Mouse (Mus musculus) left cerebral cortex, postnatal 25 days (tissue): Measurements from ENCODE around the gene 1700049E17Rik2. TPM values are rescaled to one million over a fixed set of nuclear protein-coding genes. Genes with fewer than 3 reads are reported as not detected.
A peak's percentile ranks its signal among the peaks of the same experiment; 100 is the strongest.
"Not testable (repeated sequence)": the region's sequence is repeated elsewhere in the genome, so short reads cannot be mapped to it uniquely, and the experiment has no call there.

Experiments
- DNase-seq, 2 experiments: peaks; one replicate each; pipeline ENCODE4 v3.0.0; 2022; ENCODE audit warnings: low spot score in 2 of 2, mixed read lengths in 1 of 2
- intact Hi-C: fragments of 180-260 bp; cut with DNase I; formaldehyde crosslinking; loops from one replicate; pipeline ENCODE4 v1.15.1; 2025
- total RNA-seq, 2 experiments: library from RNA; stranded (reverse); gene quantifications; 2 replicates each; pipeline ENCODE4 v1.2.3; 2021

Gene 1700049E17Rik2
- under 1 TPM; 0.37 to 0.94 TPM for total RNA-seq

DNA sequence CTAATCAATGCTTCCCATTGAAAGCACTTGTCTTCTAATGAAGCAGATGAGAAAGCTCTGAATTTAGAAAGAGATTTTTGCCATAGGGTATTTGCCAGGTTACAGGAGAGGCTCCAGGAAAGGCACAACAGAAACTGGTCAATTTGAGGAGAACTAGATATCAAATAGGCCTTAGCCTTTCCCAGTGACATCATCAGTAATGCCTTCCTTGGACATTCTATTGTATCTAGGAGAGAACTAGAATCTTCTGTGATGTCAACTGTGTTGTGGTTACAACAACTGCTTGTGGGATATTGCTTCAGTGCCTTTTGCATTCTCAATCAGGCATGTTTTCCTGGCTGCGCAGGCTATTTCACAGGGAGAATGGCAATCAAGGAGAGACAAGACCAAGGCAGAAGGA is at the start of gene 1700049E17Rik2:
Gene 1700049E17Rik2 (plus strand): TSS at position 301 of the 400 bp plus-strand sequence.
- intact Hi-C loops, DNase-seq: not testable (repeated sequence)

DNA sequence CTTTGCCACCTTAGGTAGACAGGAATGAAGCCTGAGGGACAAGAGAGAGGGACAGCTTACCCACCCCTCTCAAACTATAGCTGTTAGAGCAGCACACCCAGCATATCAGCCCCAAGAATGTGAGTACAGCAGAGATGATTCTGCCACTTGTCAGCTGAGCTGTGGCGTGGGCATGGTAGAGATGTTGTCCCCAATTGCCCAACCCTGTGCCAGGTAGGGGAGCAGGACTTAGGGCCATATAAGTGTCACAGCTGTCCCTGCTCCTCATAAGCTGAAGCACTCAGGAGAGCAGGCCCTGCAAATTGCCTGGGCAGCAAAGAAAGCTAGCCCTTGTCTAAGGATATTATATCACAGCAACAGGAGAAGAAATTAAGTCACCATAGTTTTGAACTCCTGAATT is 48.3 kb upstream of the 1700049E17Rik2 start:
- DNase-seq, intact Hi-C loops: not testable (repeated sequence)

DNA sequence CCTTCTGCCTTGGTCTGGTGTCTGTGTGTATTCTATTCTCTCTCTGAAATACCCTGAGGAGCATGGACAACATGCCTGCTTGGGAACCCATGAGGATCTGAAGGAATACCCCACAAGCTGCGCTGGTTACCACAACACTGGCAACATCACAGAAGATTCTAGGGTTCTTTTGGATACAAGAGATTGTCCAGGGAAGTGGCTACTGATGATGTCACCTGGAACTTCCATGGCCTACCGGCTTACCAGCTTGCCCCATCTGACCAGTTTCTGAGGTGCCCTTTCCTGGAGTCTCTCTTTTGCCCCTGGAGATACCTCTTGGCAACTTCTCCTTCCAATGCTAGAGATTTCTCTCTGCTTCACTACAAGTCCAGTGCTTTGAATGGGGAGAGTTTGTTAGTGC is 17.5 kb upstream of the 1700049E17Rik2 start, which contains the start of gene Gm7970:
Gene Gm7970 (minus strand): TSS at position 101 of the 400 bp plus-strand sequence.
- DNase-seq, intact Hi-C loops: not testable (repeated sequence)

DNA sequence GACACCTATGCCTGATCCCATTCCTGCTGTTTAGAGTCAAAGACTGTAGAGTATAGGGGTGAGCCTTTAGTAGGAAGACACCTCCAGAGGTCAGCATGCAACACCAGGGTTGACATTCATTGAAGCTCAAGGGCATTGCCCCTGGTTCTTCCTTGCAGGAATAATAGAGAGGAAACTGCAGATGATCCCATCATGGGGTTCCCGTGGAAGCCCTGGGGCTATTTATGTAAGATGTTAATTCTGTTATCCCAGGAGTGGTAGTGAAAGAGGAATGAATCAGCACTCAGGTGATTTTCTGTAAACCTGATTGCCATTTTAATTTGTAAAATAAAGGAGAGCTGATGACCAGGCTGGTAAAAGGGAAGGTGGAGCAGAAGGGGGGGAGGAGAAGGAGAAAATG is 13.3 kb downstream of the 1700049E17Rik2 start:
- DNase-seq, intact Hi-C loops: not testable (repeated sequence)

DNA sequence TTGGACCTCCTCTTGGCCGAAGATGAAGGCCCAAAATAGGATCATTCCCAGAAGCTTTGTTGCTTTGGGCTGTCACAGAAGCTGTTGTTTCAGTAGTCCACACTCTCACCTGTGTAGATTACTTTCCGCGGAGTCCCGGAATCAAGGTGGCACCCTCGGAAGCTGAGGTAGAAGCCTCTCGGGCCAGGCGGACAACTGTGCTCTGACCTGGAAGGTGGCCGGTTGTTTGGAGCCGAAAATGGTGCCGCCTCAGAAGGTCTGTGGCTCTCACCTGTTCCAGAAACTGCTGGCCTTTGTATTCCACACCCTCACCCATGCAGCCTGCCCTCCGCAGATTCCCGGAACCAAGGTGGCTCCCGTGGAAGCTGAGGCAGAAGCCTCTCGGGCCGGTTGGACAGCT is 27.9 kb downstream of the 1700049E17Rik2 start:
- intact Hi-C loops, DNase-seq: not testable (repeated sequence)

DNA sequence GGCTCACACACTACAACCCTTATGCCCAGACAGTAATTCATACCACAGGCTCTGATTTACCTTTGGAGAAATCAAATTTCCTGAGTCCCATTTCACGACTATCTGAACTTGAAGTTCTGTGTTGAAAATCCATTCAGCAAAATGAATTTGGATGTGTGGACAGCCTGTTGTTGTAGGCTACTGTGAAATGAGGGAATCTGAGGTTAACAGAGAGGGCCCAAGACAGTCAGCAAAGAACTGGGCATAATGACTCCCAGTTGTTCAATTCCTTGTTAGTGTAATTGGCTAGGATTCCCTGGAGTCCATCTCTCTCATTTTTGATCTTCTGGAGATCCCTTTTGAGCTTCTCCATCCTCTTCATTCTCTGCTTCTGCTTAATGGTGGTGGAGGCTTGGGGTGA is 37.7 kb downstream of the 1700049E17Rik2 start:
- intact Hi-C loops = not testable (repeated sequence)
- DNase-seq = peak; percentile 5 to 16

DNA sequence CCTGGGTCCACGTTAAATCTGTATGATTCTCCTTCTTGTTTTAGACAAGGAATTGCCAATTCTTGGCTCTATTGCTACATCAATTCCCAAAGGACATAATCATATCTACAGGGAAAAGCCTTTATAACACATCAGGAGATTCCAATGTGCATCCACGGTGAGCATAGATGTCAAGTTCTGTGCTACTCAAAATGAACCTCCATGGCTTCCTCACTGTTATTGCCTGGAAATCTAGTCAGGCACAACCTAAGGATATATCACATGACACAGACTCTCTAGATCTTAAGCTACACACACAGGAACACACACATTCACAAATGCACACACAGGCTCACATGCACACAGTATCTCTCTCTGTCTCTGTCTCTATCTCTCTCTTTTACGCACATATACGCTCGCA is 49.5 kb downstream of the 1700049E17Rik2 start:
- DNase-seq, intact Hi-C loops: not testable (repeated sequence)

DNA sequence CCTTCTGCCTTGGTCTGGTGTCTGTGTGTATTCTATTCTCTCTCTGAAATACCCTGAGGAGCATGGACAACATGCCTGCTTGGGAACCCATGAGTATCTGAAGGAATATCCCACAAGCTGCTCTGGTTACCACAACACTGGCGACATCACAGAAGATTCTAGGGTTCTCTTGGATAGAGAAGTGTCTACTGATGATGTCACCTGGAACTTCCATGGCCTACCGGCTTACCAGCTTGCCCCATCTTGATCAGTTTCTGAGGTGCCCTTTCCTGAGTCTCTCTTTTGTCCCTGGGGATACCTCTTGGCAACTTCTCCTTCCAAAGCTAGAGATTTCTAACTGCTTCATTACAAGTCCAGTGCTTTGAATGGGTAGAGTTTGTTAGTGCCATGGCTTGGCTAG is 51.5 kb downstream of the 1700049E17Rik2 start, which contains the start of gene Gm3072:
Gene Gm3072 (minus strand): TSS at position 101 of the 400 bp plus-strand sequence.
- DNase-seq, intact Hi-C loops: not testable (repeated sequence)

DNA sequence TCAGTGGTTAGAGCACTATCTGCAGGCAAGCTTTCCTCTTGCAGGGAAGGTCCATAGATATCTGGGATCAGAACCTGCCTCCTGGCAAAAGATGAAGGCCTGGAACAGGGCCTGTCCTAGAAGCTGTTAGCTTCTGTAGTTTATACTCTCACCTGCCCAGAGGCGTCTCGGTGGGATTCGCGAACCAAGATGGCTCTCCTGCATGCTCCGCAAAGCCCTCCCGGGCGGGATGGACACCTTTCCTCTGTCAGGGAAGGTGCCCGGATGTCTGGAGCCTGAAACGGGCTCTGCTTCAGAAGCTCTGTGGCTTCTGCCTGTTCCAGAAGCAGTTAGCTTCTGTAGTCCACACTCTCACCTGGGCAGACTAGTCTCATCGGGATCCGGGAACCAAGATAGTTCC is 57.1 kb downstream of the 1700049E17Rik2 start:
- intact Hi-C loops, DNase-seq: not testable (repeated sequence)

Other genes with a start within 250 kb of the 1700049E17Rik2 start
- not detected for gene Gm5798, start 224.6 kb upstream of the 1700049E17Rik2 start, total RNA-seq
- not detected for gene Gm7945, start 186.8 kb upstream of the 1700049E17Rik2 start, total RNA-seq
- not detected for gene Gm6482, start 164.9 kb upstream of the 1700049E17Rik2 start, total RNA-seq
- not detected for gene Gm7954, start 119.7 kb upstream of the 1700049E17Rik2 start, total RNA-seq
- gene Gm3486, start 83.7 kb upstream of the 1700049E17Rik2 start, total RNA-seq = not detected
- not detected for gene Gm7970, start 17.6 kb upstream of the 1700049E17Rik2 start, total RNA-seq
- gene Gm3072, start 51.4 kb downstream of the 1700049E17Rik2 start, total RNA-seq = not detected
- not detected for gene Gm3676, start 73.3 kb downstream of the 1700049E17Rik2 start, total RNA-seq
- gene Gm8068, start 128.7 kb downstream of the 1700049E17Rik2 start, total RNA-seq = not detected
- gene Gm7929, start 177.4 kb downstream of the 1700049E17Rik2 start, total RNA-seq = not detected
- not detected for gene Gm47189, start 199.2 kb downstream of the 1700049E17Rik2 start, total RNA-seq